Mouse (Mus musculus) lung, adult 2 months (tissue): Measurements from ENCODE around the gene Gm17545.

ENCODE experiments used
- CTCF ChIP-seq: fragments of 200-500 bp; IDR thresholded peaks from 2 replicates; pipeline ENCODE4 v1.5.1; 2011; ENCODE audit warnings: mild to moderate bottlenecking, low read length, control low read depth; ENCODE audit not compliant: insufficient read depth
- POLR2A ChIP-seq: fragments of 200-500 bp; IDR thresholded peaks from 2 replicates; pipeline ENCODE4 v1.6.1; 2011; ENCODE audit warnings: low read depth, mild to moderate bottlenecking, control low read depth, low read length, borderline replicate concordance; ENCODE audit errors: extremely low read depth

DNA sequence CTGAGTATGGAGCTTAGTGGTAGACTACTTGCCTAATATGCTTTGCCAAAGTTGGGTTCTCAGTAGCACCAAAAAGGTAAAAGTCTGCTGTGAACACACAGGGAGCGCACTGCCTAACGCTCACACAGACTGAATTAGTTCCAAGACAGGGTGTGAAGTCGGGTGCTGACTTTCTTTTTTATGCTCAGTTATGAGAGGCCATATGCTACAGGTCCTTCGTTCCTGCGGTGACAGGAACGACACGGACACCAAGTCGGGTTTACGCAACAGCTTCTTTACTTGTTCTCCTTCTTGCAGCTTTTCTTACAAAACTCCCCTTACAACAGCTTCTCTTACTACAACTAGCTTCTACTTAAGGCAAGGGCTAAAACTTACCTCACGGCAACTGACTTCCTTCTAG, 10.9 kb upstream of the Gm17545 start:
- no peak for TF ChIP-seq CTCF
- TF ChIP-seq POLR2A = no peak
